ENCODE assay signal across 8 mouse cellular contexts in genomic region chr5:130221760-130222145, GRCm38 (mm10). TPM values are rescaled to one million over a fixed set of nuclear protein-coding genes. Genes with fewer than 3 reads are reported as not detected.
DNase-seq lines count a peak whose midpoint lies in the region; ATAC-seq and TF ChIP-seq lines count a peak whose summit lies in the region.

No protein-coding gene starts in this region.

- ATAC-seq in CD4-positive, CD25-positive, alpha-beta regulatory T cell, adult 4 months, result peak; percentile 24
- ATAC-seq in erythroid progenitor cell, adult 5-6 weeks (replicated peaks; ENCODE audit: low FRiP score, poor library complexity, severe bottlenecking), result peak; percentile 42
- ATAC-seq in limb, embryonic 15.5 days (ENCODE audit: insufficient number of reproducible peaks, low FRiP score, low TSS enrichment, low read depth), result no peak
- ATAC-seq in stomach, embryonic 14.5 days (ENCODE audit: insufficient number of reproducible peaks, insufficient read depth, low FRiP score, low read depth), result peak; percentile 19; the same call in 1 of the 2 replicates

- H3K4me3 ChIP-seq in heart, adult 2 months, result peak overlapping the region; percentile 88
- H3K4me3 ChIP-seq in limb, embryonic 15.5 days, result peak overlapping the region; percentile 99
- peak overlapping the region; percentile 96 for H3K4me3 ChIP-seq in stomach, embryonic 14.5 days (ENCODE audit: low read depth, low read length)

- H3K4me1 ChIP-seq in heart, adult 2 months (ENCODE audit: control insufficient read depth, insufficient read depth, low read length), result peaks cover 13% of the 10 kb centered on the region
- peaks cover 18% of the 10 kb centered on the region for H3K4me1 ChIP-seq in limb, embryonic 15.5 days
- peaks cover 14% of the 10 kb centered on the region for H3K4me1 ChIP-seq in stomach, embryonic 14.5 days (ENCODE audit: control insufficient read depth, insufficient read depth, low read length)

- TF ChIP-seq CTCF in heart, adult 2 months (IDR thresholded peaks at IDR 0.05), result no peak

- intact Hi-C loops in heart, adult 2 months (cut with DNase I), result loop anchor here (2.0 kb wide), 2 partner anchors 33 to 49 kb away; partner anchors contain the start of genes Sbds and Tyw1

- H3K9ac ChIP-seq in heart, adult 2 months (ENCODE audit: low read depth, low read length), result peak overlapping the region; percentile 87
- peak overlapping the region; percentile 91; the same call in 1 of the 2 replicates for H3K9ac ChIP-seq in limb, embryonic 15.5 days
- H3K9ac ChIP-seq in stomach, embryonic 14.5 days (replicated peaks; ENCODE audit: low read depth, low read length), result peak overlapping the region; percentile 89; the same call in 1 of the 2 replicates

- H3K27ac ChIP-seq in heart, adult 2 months, result peak overlapping the region; percentile 93
- peak overlapping the region; percentile 83 for H3K27ac ChIP-seq in limb, embryonic 15.5 days
- peak overlapping the region; percentile 83 for H3K27ac ChIP-seq in stomach, embryonic 14.5 days (ENCODE audit: low read length)

- no peak for DNase-seq in heart, adult 2 months
- DNase-seq in heart, postnatal 4 days, result no peak
- DNase-seq in cerebellum, adult 11 months, result no peak
- no peak for DNase-seq in kidney, postnatal 4 days

- H3K36me3 ChIP-seq in heart, adult 2 months (ENCODE audit: control insufficient read depth, insufficient read depth, low read length), result peaks cover 3% of the 10 kb centered on the region
- no peaks in the 10 kb centered on the region for H3K36me3 ChIP-seq in limb, embryonic 15.5 days
- H3K36me3 ChIP-seq in stomach, embryonic 14.5 days (ENCODE audit: control insufficient read depth, insufficient read depth, low read length), result no peaks in the 10 kb centered on the region

- WGBS in heart, adult 2 months, result under 1% methylated on average over 10 of the region's 10 CpGs
- under 1% methylated on average over 10 of the region's 10 CpGs for WGBS in limb, embryonic 15.5 days
- WGBS in stomach, embryonic 14.5 days, result 3% methylated on average over 10 of the region's 10 CpGs

- TF ChIP-seq EP300 in heart, adult 2 months (IDR thresholded peaks at IDR 0.05; ENCODE audit: insufficient read depth, low read depth, low read length), result no peak

- H3K4me2 ChIP-seq in limb, embryonic 15.5 days, result peak overlapping the region; percentile 67
- H3K4me2 ChIP-seq in stomach, embryonic 14.5 days (replicated peaks; ENCODE audit: low read depth, low read length), result peak overlapping the region; percentile 60

- no peak for TF ChIP-seq POLR2A in heart, adult 2 months (IDR thresholded peaks at IDR 0.05; ENCODE audit: insufficient read depth, low read depth, low read length)

- H3K79me2 ChIP-seq in heart, adult 2 months (replicated peaks; ENCODE audit: control insufficient read depth, insufficient read depth, low read length), result peaks cover 3% of the 10 kb centered on the region; the same call in 1 of the 2 replicates

- H3K27me3 ChIP-seq in heart, adult 2 months (ENCODE audit: control insufficient read depth, insufficient read depth, low read length), result no peaks in the 10 kb centered on the region
- H3K27me3 ChIP-seq in limb, embryonic 15.5 days, result no peaks in the 10 kb centered on the region
- H3K27me3 ChIP-seq in stomach, embryonic 14.5 days (ENCODE audit: control insufficient read depth, insufficient read depth, low read length), result no peaks in the 10 kb centered on the region

- H3K9me3 ChIP-seq in limb, embryonic 15.5 days, result no peaks in the 10 kb centered on the region
- peaks cover 6% of the 10 kb centered on the region; the same call in 1 of the 2 replicates for H3K9me3 ChIP-seq in stomach, embryonic 14.5 days (ENCODE audit: control insufficient read depth, low read depth, low read length)

RNA-seq across cellular contexts. Expression of gene Tmem248, which starts 4.9 kb away (rescaled TPM):
- total RNA-seq in heart, adult 2 months (2021), result 10 to 100 TPM; 35.7 to 46.1 TPM
- 20.8 and 26.1 TPM in 2 replicates for polyA plus RNA-seq in heart, adult 2 months (2012; rRNA removed)
- total RNA-seq in heart, postnatal 4 days (2021), result 10 to 100 TPM; 39.1 to 40.9 TPM
- polyA plus RNA-seq in CD4-positive, CD25-positive, alpha-beta regulatory T cell, adult 4 months (2017; shearing (Covaris generic)), result 10 to 100 TPM; 10.7 to 15.0 TPM
- 26.3 and 27.7 TPM in 2 replicates for total RNA-seq in erythroid progenitor cell, adult 5-6 weeks (2015; ENCODE audit: low replicate concordance)
- 25.5 and 32.0 TPM in 2 replicates for total RNA-seq in erythroid progenitor cell, adult 5-6 weeks (2017; ENCODE audit: low replicate concordance)
- polyA plus RNA-seq in limb, embryonic 15.5 days (2015; fragmentation: Nextera tagmentation; extraction: Ambion mirVana), result 26.3 and 37.7 TPM in 2 replicates
- polyA plus RNA-seq in stomach, embryonic 14.5 days (2014; fragmentation: Nextera tagmentation; extraction: Ambion mirVana), result 33.7 and 36.7 TPM in 2 replicates

RNA-seq across cellular contexts. Expression of gene Sbds, which starts 33.6 kb away (rescaled TPM):
- 10 to 100 TPM; 45.8 to 48.7 TPM for total RNA-seq in heart, adult 2 months (2021)
- polyA plus RNA-seq in heart, adult 2 months (2012; rRNA removed), result 22.0 and 25.4 TPM in 2 replicates
- 10 to 100 TPM; 45.6 to 46.4 TPM for total RNA-seq in heart, postnatal 4 days (2021)
- polyA plus RNA-seq in CD4-positive, CD25-positive, alpha-beta regulatory T cell, adult 4 months (2017; shearing (Covaris generic)), result 100 to 1,000 TPM; 124 to 164 TPM
- total RNA-seq in erythroid progenitor cell, adult 5-6 weeks (2015; ENCODE audit: low replicate concordance), result 32.7 and 57.3 TPM in 2 replicates
- total RNA-seq in erythroid progenitor cell, adult 5-6 weeks (2017; ENCODE audit: low replicate concordance), result 58.0 and 71.3 TPM in 2 replicates
- 71.2 and 77.9 TPM in 2 replicates for polyA plus RNA-seq in limb, embryonic 15.5 days (2015; fragmentation: Nextera tagmentation; extraction: Ambion mirVana)
- polyA plus RNA-seq in stomach, embryonic 14.5 days (2014; fragmentation: Nextera tagmentation; extraction: Ambion mirVana), result 55.0 and 57.4 TPM in 2 replicates

RNA-seq across cellular contexts. Expression of gene Tyw1, which starts 33.7 kb away (rescaled TPM):
- total RNA-seq in heart, adult 2 months (2021), result 1 to 10 TPM; 7.0 to 9.8 TPM
- 5.1 and 5.7 TPM in 2 replicates for polyA plus RNA-seq in heart, adult 2 months (2012; rRNA removed)
- total RNA-seq in heart, postnatal 4 days (2021), result 10 to 100 TPM in 1 of 2 experiments, 1 to 10 TPM in 1; 9.6 to 11.4 TPM
- 10 to 100 TPM; 22.1 to 44.6 TPM for polyA plus RNA-seq in CD4-positive, CD25-positive, alpha-beta regulatory T cell, adult 4 months (2017; shearing (Covaris generic))
- 6.7 and 11.5 TPM in 2 replicates for total RNA-seq in erythroid progenitor cell, adult 5-6 weeks (2015; ENCODE audit: low replicate concordance)
- 12.6 and 13.5 TPM in 2 replicates for total RNA-seq in erythroid progenitor cell, adult 5-6 weeks (2017; ENCODE audit: low replicate concordance)
- 23.1 and 25.1 TPM in 2 replicates for polyA plus RNA-seq in limb, embryonic 15.5 days (2015; fragmentation: Nextera tagmentation; extraction: Ambion mirVana)
- polyA plus RNA-seq in stomach, embryonic 14.5 days (2014; fragmentation: Nextera tagmentation; extraction: Ambion mirVana), result 27.5 and 28.7 TPM in 2 replicates

RNA-seq across cellular contexts. Expression of gene Rabgef1, which starts 50.2 kb away (rescaled TPM):
- 10 to 100 TPM; 19.6 to 25.5 TPM for total RNA-seq in heart, adult 2 months (2021)
- 15.2 and 15.6 TPM in 2 replicates for polyA plus RNA-seq in heart, adult 2 months (2012; rRNA removed)
- 10 to 100 TPM; 19.4 to 23.5 TPM for total RNA-seq in heart, postnatal 4 days (2021)
- polyA plus RNA-seq in CD4-positive, CD25-positive, alpha-beta regulatory T cell, adult 4 months (2017; shearing (Covaris generic)), result 10 to 100 TPM; 32.1 to 43.4 TPM
- total RNA-seq in erythroid progenitor cell, adult 5-6 weeks (2015; ENCODE audit: low replicate concordance), result 47.4 and 56.6 TPM in 2 replicates
- 91.1 and 102 TPM in 2 replicates for total RNA-seq in erythroid progenitor cell, adult 5-6 weeks (2017; ENCODE audit: low replicate concordance)
- polyA plus RNA-seq in limb, embryonic 15.5 days (2015; fragmentation: Nextera tagmentation; extraction: Ambion mirVana), result 30.6 and 31.8 TPM in 2 replicates
- 25.7 and 27.9 TPM in 2 replicates for polyA plus RNA-seq in stomach, embryonic 14.5 days (2014; fragmentation: Nextera tagmentation; extraction: Ambion mirVana)
